Mouse (Mus musculus): ENCODE results near the gene Rgs7.

DNA sequence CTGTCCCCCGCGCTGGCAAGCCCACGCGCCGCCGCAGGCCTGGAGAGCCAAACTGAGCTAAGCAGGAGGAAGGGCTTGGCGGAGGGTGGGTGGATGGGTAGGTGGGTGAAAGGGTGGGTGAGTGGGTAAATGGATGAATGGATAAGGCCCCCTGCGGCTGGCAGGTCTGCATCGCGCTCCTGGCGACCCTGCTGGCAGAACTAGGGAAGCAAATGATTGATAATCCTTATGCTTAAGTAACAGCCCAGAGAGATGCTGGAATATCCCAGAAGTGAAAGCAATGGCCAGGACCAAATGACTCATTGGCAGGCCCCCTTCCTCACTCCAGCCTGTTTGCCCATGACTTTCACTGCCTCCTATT, 363 bp upstream of the Rgs7 start:
- TF ChIP-seq CTCF (IDR thresholded peaks at IDR 0.05; ENCODE audit: low read depth, low read length) (no peak), POLR2A (IDR thresholded peaks at IDR 0.05; ENCODE audit: borderline replicate concordance, low read depth, low read length) (no peak)
